Mouse (Mus musculus): ENCODE data around the gene Zrsr1. TPM values are rescaled to one million over a fixed set of nuclear protein-coding genes. Genes with fewer than 3 reads are reported as not detected.

Zrsr1 gene
- polyA plus RNA-seq, 1 experiment = not detected

GRCm38 (mm10) chr11:22964401-22964800 is 7.4 kb upstream of the Zrsr1 start:
- TF ChIP-seq POLR2A (IDR thresholded peaks at IDR 0.05; ENCODE audit: insufficient read depth, low read depth, low read length) (no peak), CTCF (IDR thresholded peaks at IDR 0.05; ENCODE audit: insufficient read depth, low read depth, low read length) (no peak)
- no peak overlapping the region for H3K4me3 ChIP-seq (ENCODE audit: insufficient read depth, low read depth, low read length)
- no peaks in the 10 kb centered on the region for H3K4me1 ChIP-seq (ENCODE audit: control insufficient read depth, insufficient read depth, low read length)
- H3K27ac ChIP-seq (ENCODE audit: insufficient read depth, low read depth, low read length) = no peak overlapping the region
- 80% methylated on average over 4 of the region's 4 CpGs for WGBS

- WGBS = 85% methylated on average over 4 of the region's 4 CpGs
- Histone ChIP-seq H3K4me3 (ENCODE audit: insufficient read depth, low read depth, low read length) (no peak overlapping the region), H3K4me1 (ENCODE audit: control insufficient read depth, insufficient read depth, low read length) (no peaks in the 10 kb centered on the region), H3K27ac (ENCODE audit: insufficient read depth, low read depth, low read length) (no peak overlapping the region)
- TF ChIP-seq POLR2A (IDR thresholded peaks at IDR 0.05; ENCODE audit: insufficient read depth, low read depth, low read length) = no peak
- no peak for TF ChIP-seq CTCF (IDR thresholded peaks at IDR 0.05; ENCODE audit: insufficient read depth, low read depth, low read length)
These were observed 6.3 kb upstream of the Zrsr1 start for GRCm38 (mm10) chr11:22965503-22965902.

- Histone ChIP-seq H3K4me3 (ENCODE audit: insufficient read depth, low read depth, low read length) (no peak overlapping the region), H3K27ac (ENCODE audit: insufficient read depth, low read depth, low read length) (no peak overlapping the region), H3K4me1 (ENCODE audit: control insufficient read depth, insufficient read depth, low read length) (no peaks in the 10 kb centered on the region)
- WGBS = 30% methylated on average over 6 of the region's 6 CpGs
- TF ChIP-seq POLR2A (IDR thresholded peaks at IDR 0.05; ENCODE audit: insufficient read depth, low read depth, low read length) = no peak
- TF ChIP-seq CTCF (IDR thresholded peaks at IDR 0.05; ENCODE audit: insufficient read depth, low read depth, low read length) = no peak
These were observed 2.3 kb upstream of the Zrsr1 start for GRCm38 (mm10) chr11:22969486-22969885.

- Histone ChIP-seq H3K27ac (ENCODE audit: insufficient read depth, low read depth, low read length) (no peak overlapping the region), H3K4me1 (ENCODE audit: control insufficient read depth, insufficient read depth, low read length) (no peaks in the 10 kb centered on the region), H3K4me3 (ENCODE audit: insufficient read depth, low read depth, low read length) (no peak overlapping the region)
- 97% methylated on average over 1 of the region's 1 CpGs for WGBS
- TF ChIP-seq CTCF (IDR thresholded peaks at IDR 0.05; ENCODE audit: insufficient read depth, low read depth, low read length) (no peak), POLR2A (IDR thresholded peaks at IDR 0.05; ENCODE audit: insufficient read depth, low read depth, low read length) (no peak)
These were observed 1.3 kb upstream of the Zrsr1 start for GRCm38 (mm10) chr11:22970546-22970945.

- H3K4me1 ChIP-seq (ENCODE audit: control insufficient read depth, insufficient read depth, low read length) = no peaks in the 10 kb centered on the region
- 51% methylated on average over 44 of the region's 46 CpGs for WGBS
- H3K4me3 ChIP-seq (ENCODE audit: insufficient read depth, low read depth, low read length) = peak overlapping the region; percentile 69
- TF ChIP-seq CTCF (IDR thresholded peaks at IDR 0.05; ENCODE audit: insufficient read depth, low read depth, low read length) (no peak), POLR2A (IDR thresholded peaks at IDR 0.05; ENCODE audit: insufficient read depth, low read depth, low read length) (no peak)
- peak overlapping the region; percentile 66 for H3K27ac ChIP-seq (ENCODE audit: insufficient read depth, low read depth, low read length)
These were observed 1.1 kb downstream of the Zrsr1 start for GRCm38 (mm10) chr11:22972746-22973526.

- no peak overlapping the region for H3K27ac ChIP-seq (ENCODE audit: insufficient read depth, low read depth, low read length)
- TF ChIP-seq CTCF (IDR thresholded peaks at IDR 0.05; ENCODE audit: insufficient read depth, low read depth, low read length) (no peak), POLR2A (IDR thresholded peaks at IDR 0.05; ENCODE audit: insufficient read depth, low read depth, low read length) (no peak)
- peaks cover 4% of the 10 kb centered on the region; the same call in 1 of the 2 replicates for H3K4me1 ChIP-seq (ENCODE audit: control insufficient read depth, insufficient read depth, low read length)
- 50% methylated on average over 14 of the region's 14 CpGs for WGBS
- peak overlapping the region; percentile 69 for H3K4me3 ChIP-seq (ENCODE audit: insufficient read depth, low read depth, low read length)
These were observed 1.8 kb downstream of the Zrsr1 start for GRCm38 (mm10) chr11:22973599-22973998.

GRCm38 (mm10) chr11:22978215-22978614 is 6.4 kb downstream of the Zrsr1 start:
- Histone ChIP-seq H3K27ac (ENCODE audit: insufficient read depth, low read depth, low read length) (no peak overlapping the region), H3K4me1 (ENCODE audit: control insufficient read depth, insufficient read depth, low read length) (peaks cover 10% of the 10 kb centered on the region; the same call in 1 of the 2 replicates), H3K4me3 (ENCODE audit: insufficient read depth, low read depth, low read length) (no peak overlapping the region)
- TF ChIP-seq POLR2A (IDR thresholded peaks at IDR 0.05; ENCODE audit: insufficient read depth, low read depth, low read length) = no peak
- 93% methylated on average over 3 of the region's 3 CpGs for WGBS

GRCm38 (mm10) chr11:22978711-22979110 is 6.9 kb downstream of the Zrsr1 start:
- Histone ChIP-seq H3K4me3 (ENCODE audit: insufficient read depth, low read depth, low read length) (no peak overlapping the region), H3K4me1 (ENCODE audit: control insufficient read depth, insufficient read depth, low read length) (peaks cover 10% of the 10 kb centered on the region; the same call in 1 of the 2 replicates), H3K27ac (ENCODE audit: insufficient read depth, low read depth, low read length) (no peak overlapping the region)
- TF ChIP-seq CTCF (IDR thresholded peaks at IDR 0.05; ENCODE audit: insufficient read depth, low read depth, low read length) (no peak), POLR2A (IDR thresholded peaks at IDR 0.05; ENCODE audit: insufficient read depth, low read depth, low read length) (no peak)
- WGBS = 31% methylated on average over 1 of the region's 1 CpGs

GRCm38 (mm10) chr11:22979221-22979620 is 7.4 kb downstream of the Zrsr1 start:
- 76% methylated on average over 1 of the region's 1 CpGs for WGBS
- Histone ChIP-seq H3K27ac (ENCODE audit: insufficient read depth, low read depth, low read length) (no peak overlapping the region), H3K4me1 (ENCODE audit: control insufficient read depth, insufficient read depth, low read length) (peaks cover 10% of the 10 kb centered on the region; the same call in 1 of the 2 replicates), H3K4me3 (ENCODE audit: insufficient read depth, low read depth, low read length) (no peak overlapping the region)
- TF ChIP-seq CTCF (IDR thresholded peaks at IDR 0.05; ENCODE audit: insufficient read depth, low read depth, low read length) (no peak), POLR2A (IDR thresholded peaks at IDR 0.05; ENCODE audit: insufficient read depth, low read depth, low read length) (no peak)
